Mouse (Mus musculus) layer of hippocampus, postnatal 14 days (tissue): Measurements from ENCODE around the gene Tex44. TPM values are rescaled to one million over a fixed set of nuclear protein-coding genes. Genes with fewer than 3 reads are reported as not detected.
"Not testable (repeated sequence)": the region's sequence is repeated elsewhere in the genome, so short reads cannot be mapped to it uniquely, and the experiment has no call there.

Experiments used
- DNase-seq, 2 experiments: peaks; one replicate each; pipeline ENCODE4 v3.0.0; 2021 to 2022; ENCODE audit warnings: low spot score in 2 of 2, mixed read lengths in 1 of 2
- total RNA-seq, 2 experiments: library from RNA; stranded (reverse); gene quantifications; 2 replicates each; pipeline ENCODE4 v1.2.3; 2021

Gene Tex44
- total RNA-seq, 2 experiments from 2014 or later, result not detected

DNA sequence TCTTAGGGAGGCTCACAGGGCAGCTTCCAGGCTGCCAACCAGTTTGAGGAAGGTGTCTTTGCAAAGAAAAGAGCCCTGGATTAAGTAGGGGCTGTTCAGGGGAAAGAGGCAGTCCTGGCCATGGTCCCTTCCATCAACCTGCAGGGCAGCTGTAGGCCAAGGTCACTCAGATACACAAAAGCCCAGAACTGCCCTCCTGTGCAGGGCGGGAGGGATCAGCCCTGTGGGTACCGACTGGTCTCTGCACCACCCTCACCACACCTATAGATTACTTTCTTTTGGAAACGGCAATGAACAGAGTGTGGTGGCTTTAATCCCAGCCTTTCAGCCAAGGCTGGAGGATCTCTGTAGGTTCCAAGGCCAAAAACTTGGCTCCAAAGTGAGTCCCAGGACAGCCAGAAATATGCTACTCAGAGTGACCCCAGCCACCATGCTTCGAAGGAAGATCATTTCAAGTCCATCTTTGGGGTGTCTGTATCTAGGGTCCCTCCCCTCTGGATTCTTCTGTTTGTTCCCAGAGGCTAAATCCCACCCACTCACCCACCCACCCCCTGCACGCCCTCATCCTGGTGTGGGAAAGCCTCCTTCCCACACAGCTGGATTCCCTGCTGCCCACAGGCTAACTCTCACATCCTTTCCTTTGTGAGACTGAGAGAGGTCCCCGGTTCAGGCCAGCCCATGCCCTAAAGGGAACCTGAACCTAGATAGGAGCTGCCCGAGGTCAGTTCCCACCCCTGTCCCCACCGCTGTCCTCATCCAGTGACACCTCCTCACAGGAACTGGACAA lies 17.4 kb downstream of the Tex44 start:
- DNase-seq, result no peak

DNA sequence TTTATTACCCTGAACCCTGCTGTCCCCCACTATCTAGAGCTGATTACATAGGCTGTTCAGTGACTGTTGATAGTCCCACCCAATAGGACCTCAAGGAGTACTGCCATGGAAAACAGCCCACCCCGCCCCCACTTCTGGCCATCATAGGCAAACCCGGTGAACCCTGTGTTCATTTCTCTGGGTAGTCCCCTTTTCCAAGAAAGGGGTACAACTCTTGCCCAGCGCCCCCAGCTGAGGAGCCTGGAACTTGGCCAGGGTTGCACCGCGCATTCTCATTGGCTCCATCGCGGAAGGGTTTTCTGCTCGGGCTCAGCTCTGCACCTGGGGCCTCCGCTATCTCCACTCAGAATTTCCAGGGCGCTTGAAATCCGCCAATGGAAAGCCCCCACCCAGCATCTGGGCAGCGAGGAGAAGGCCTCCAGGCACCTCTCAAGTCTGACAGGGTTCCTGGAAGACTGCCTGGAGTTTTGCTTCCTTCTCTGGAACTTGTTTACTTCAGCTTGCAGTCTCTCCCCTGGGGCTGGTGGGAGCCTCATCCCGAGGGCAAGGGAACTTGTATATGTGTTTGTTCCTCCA lies 21.6 kb downstream of the Tex44 start:
- DNase-seq, result no peak

DNA sequence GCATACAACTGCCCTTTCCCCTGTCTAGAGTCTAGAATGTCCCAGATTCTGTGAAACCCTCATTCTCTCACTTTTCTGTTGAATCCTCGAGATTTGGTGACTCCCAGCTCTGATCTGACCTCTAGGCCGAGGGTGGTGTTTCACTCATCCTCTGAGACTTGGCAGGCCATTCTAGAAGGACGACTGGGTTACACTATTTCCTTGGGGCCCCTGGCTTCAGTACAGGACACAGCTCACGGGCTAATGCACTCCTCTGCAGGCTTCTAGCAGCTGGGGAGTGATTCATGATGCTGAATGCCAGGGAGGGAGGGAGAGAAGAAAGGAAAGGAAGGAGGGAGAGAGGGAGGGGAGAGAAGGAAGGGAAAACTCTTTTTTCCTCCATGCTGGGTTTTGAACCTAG lies 22.1 kb downstream of the Tex44 start:
- no peak for DNase-seq

DNA sequence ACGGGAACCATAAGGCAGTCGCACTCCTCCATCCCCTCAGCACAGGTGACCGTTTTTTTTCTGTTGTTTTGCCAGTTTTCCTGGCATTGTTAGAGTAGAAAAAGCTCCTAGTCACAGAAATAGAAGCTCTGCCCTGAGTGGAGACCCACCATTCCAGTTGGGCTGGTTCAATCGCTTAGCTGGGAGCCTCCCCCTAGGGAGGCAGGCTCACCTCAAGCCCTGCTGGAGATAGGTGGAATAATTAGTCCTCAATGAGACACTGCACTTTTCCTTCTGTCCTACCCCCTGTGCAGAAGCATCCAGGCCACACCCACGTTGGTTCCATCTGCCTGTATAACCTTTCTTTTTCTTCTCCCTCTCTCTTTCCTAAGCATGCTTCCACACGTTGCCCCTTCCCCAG lies 23.8 kb downstream of the Tex44 start:
- DNase-seq, result no peak

DNA sequence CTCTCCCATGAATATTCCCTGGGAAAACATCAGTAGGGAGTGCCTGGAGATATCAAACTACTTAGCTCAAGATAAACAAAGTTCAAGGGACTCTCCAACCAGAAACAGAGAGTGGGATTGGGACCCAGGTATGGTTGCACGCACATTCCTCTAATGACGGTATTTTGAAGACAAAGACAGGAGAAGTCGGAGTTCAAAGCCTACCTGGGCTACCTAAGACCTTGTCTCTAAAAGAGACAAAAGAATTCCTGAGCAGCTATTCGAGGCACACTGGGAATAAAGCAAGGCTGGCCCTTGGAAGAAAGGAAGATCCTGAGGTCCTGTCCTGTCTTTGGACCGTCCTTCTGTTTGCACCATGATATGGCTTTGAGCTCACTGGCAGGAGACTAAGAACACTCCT lies 26.6 kb downstream of the Tex44 start:
- DNase-seq, result no peak

DNA sequence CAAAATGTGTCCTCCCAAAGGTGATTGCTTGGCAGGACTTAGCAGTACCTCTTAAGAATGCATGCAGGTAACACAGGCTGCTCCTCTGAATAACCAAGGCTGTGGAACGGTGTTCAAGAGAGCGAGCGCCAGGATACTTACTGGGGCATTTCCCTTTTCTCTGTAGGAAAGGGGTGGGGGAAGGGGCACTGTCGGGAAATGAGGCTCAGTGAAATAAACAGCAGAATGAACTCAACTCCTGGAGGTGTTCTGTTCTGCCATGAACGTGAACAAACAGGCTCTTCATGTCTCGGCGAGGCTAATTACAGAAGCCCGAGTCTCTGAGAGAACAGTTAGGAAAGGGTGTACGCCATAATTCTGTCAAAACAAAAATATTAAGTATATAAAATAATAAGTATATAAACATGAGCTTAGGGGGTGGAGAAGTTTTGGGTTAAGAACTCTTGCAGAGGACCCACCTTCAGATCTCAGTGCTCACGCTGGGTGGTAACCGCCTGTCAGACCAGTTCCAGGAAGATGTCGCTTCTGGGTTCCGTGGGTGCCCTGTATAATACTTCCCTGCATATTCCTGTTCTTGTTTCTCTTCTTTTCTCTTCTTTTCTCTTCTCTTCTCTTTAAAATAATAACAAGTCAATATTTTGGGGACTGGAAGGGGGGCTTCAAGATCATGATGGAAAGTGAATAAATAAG lies 30.9 kb downstream of the Tex44 start:
- DNase-seq, result no peak

DNA sequence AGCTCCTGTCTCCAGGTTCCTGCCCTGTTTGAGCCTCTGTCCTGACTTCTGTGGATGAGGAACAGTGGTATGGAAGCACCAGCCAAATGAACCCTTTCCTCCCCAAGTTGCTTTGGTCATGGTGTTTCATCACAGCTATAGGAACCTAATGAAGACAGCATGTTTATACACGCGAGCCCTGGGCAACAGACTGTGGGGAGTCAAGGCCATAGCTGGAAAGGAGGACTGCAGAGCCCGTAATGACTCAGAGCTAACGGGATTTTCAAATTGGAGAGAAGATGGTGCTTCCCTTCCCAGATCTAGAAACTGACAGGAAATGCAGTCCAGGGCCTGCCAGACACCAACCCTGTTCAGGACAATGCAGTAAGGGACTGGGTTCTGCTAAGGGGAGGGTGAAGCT lies 33.2 kb downstream of the Tex44 start:
- no peak for DNase-seq

DNA sequence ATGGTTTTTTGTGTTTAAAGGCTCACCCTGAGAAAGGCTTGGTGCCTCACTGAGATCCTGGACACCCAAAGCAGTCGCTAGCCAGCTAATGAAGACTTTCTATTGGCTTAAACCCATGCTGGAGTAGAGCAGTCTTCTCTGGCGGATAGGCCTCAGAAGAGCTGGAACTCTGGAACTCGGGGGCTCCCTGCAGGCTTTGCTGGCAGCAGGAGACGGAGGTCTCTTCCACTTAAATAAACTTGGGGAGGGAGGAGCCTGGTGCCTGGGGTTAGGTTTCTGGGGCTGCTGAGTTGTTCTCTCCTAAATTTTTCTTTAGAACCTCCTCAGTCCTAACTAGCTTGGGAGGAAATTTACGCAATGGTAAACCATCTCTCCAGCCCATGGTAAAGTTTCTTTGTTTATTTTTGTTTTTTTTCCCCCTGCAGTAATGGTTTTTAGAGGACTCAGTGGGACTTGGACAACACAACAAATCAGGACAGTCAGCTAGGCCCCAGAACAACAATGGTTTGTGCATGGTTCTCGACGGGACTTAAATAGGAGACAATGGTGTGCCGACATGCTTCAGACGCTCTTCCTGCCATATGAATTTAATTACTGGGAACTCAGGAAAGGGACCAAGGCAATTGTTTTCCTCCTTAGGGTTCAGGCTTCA lies 38.2 kb downstream of the Tex44 start:
- DNase-seq, result no peak

DNA sequence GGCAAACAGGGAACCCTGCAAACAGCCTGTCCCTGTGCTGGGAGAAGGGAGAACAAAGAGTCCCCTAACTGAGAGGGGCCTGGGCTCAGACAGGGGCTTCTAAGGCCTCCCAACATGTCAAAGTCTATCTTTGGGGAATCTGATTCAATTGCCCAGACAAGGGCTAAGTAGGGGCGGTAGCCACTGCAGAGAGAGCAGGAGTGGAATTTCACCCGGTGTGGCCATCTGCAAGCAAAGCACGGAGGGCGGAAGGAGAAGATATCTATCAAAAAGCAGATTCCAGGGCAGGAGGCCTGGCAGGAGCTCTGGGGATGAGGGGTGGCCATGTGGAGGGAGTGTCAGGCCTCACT lies 38.7 kb downstream of the Tex44 start:
- DNase-seq, result no peak

DNA sequence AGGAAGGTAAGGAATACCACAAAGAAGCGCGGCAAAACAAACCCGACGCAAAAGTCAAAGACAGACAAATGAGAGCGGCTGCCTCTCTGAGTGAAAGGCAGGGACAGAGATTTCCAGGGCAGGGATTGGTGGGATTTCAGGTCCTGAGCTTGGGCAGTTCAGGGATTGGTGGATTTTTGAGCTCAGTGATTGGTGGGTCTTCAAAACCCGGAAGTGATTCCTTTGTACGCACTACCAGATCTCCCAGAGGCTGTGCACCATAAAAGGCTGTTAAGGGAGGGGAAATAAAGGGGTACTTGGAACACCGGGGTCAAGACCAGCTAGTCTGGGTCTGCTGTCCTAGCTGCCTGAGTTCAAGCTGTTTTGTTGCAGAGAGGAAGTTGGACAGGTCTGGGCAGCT lies 41.3 kb downstream of the Tex44 start:
- no peak for DNase-seq

DNA sequence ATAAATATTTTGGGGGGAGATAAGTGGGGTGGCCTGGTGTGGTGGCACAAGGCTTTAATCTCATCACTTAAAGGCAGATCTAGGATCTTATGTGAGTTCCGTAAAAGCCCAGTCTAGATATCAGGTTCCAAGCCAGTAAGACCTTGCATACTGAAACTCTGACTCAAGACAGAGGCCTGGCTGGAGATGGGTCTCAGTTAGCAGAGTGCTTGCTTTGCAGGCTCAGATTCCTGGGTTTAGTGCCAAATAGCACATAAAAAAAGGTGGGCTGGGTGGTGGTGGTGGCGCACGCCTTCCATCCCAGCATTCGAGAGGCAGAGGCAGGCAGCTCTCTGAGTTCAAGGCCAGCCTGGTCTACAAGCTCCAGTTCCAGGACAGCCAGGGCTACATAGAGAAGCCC lies 43.7 kb downstream of the Tex44 start:
- DNase-seq, result no peak

DNA sequence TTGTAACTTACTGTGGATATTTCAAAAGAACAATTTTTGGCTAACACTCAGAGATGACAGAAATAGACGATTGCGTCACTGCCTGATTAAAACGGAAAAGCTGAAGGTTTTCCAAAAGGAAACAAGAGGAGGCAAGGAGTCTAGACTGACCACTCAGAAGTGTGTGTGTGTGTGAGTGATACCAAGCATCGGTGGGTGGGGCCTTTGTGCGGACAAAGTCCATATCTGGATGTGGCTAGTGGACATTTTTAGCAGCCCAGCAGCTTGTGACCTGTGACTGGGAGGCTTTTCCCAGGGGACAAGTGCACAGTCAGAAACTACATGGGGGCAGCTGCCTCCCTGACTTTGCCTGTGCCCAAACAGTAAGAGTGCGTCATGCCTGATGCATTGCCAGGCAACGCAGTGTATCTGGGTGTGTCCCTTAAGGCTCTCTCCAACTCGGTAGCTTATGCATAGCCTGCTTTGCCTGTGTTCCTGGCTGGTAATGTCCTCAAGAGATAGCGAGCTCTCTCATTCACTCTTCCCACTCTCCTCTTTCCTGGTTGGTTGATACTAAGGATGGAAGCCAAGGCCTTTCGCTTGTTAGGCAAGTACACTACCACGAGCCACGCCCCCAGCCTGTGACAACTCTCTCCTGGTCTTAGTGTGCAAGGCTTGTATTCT lies 44.5 kb downstream of the Tex44 start:
- DNase-seq, result no peak

DNA sequence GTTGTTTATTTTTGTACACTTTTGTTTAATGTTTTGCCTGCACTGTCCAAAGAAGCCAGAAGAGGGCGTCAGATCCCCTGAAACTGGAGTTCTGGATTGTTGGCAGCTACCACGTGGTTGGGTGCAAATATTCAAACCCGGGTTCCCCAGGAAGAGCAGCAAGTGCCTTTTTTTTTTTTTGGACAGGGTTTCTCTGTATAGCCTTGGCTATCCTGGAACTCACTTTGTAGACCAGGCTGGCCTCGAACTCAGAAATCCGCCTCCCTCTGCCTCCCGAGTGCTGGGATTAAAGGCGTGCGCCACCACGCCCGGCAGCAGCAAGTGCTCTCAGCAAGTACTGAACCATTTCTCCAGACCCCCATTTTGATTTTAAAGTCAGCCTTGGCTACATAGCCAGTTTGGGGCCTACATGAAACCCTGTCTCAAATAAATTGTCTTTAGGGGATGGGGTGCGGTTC lies 45.4 kb downstream of the Tex44 start:
- not testable (repeated sequence) for DNase-seq

DNA sequence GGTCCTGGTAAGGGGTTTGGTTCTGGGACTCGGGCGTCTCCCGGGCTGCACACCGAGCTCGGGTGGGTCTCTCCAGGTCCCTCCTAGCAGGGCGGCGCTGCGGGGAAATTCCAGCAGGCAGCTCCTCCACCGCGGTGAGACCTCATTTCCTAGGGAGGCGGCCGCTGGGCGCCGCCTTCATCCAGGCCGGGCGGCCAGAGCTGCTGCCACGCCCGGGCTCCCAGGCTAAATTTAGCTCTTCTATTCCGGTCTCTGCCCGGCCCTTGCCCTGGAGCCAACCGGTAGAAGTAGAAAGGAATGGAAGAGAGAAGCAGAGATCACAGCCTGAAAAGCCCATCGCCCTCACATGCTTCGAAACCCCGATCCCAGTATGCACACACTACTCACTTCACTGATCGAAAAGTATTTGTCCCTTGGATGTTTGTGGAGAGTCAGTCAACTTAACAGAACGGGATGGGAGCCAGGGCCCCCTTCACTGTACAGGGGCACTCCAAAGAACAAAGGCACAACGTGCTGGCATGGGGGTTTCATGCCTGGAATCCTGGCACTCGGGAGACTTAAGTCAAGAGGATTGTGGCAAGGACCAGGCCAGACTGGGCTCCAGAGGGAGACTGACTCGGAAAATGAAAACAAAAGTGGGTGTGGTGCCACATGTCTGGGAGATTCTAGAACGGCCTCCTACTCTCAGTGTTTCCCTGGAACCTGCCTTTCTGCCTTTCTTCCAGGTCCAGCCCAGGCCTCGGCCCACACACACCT lies 46.2 kb downstream of the Tex44 start:
- DNase-seq, result no peak

DNA sequence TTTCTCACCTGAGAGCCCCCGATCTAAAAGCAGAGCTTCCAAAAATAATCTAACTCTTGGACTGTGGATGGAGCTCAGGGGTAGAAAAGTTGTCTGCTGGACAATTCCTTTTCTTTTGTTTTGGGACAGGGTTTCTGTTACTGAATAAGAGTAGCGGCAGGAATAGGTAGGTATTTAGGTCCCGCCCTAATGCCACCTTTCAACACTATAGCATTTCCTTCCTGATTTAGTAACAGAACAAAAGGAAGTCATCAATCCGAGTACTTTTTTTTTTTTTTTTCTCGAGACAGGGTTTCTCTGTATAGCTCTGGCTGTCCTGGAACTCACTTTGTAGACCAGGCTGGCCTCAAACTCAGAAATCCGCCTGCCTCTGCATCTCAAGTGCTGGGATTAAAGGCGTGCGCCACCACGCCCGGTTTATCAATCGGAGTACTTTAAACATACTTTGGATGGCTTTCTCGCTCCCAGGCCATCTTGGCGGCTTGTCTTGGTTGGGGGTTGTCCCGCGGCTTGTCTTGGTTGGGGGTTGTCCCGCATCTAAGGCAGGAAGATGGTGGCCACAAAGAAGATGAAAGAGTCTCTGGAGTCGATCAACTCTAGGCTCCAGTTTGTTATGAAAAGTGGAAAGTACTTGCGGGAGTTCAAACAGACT lies 47.1 kb downstream of the Tex44 start:
- DNase-seq, result no peak

Other genes starting within 250 kb of the Tex44 start
- 1 to 10 TPM; 2.4 to 2.6 TPM for gene B3gnt7, start 123.5 kb upstream of the Tex44 start, total RNA-seq
- 100 to 1,000 TPM; 156 to 157 TPM for gene Ncl, start 66.9 kb upstream of the Tex44 start, total RNA-seq
- not detected for gene Nmur1, start 101 bp upstream of the Tex44 start, total RNA-seq
- 100 to 1,000 TPM; 453 to 549 TPM for gene Ptma, start 100.4 kb downstream of the Tex44 start, total RNA-seq
- gene Pde6d, start 156.3 kb downstream of the Tex44 start, total RNA-seq, result 10 to 100 TPM; 57.8 to 61.8 TPM
- 10 to 100 TPM; 22.8 to 24.4 TPM for gene Cops7b, start 156.6 kb downstream of the Tex44 start, total RNA-seq
- 10 to 100 TPM in 1 of 2 experiments, 1 to 10 TPM in 1; 9.9 to 11.8 TPM for gene Nppc, start 244.2 kb downstream of the Tex44 start, total RNA-seq